Mouse (Mus musculus): ENCODE measurements around the gene Tm9sf4. TPM values are rescaled to one million over a fixed set of nuclear protein-coding genes. Genes with fewer than 3 reads are reported as not detected.

The Tm9sf4 gene
- polyA plus RNA-seq, 1 experiment from 2014 or later, result 65.4 TPM

- 70% methylated on average over 9 of the region's 9 CpGs for WGBS
- Histone ChIP-seq H3K4me3 (ENCODE audit: low read length) (no peak overlapping the region), H3K4me2 (ENCODE audit: low read depth, low read length) (no peak overlapping the region), H3K9ac (ENCODE audit: low read length) (no peak overlapping the region), H3K4me1 (ENCODE audit: control insufficient read depth, insufficient read depth, low read length) (peaks cover 8% of the 10 kb centered on the region), H3K9me3 (replicated peaks; ENCODE audit: control insufficient read depth, low read length) (no peaks in the 10 kb centered on the region; the same call in 1 of the 2 replicates), H3K36me3 (ENCODE audit: control insufficient read depth, insufficient read depth) (0 out of 2 replicates have a peak, but pooled peaks cover 2% of the 10 kb centered on the region), H3K27ac (ENCODE audit: low read length) (no peak overlapping the region), H3K27me3 (ENCODE audit: control insufficient read depth, insufficient read depth, low read length) (no peaks in the 10 kb centered on the region)
- ATAC-seq (replicated peaks; ENCODE audit: extremely low read depth, insufficient read depth, low FRiP score), result no peak
Measured at GRCm38 (mm10) chr2:153170490-153171224, 9.6 kb downstream of the Tm9sf4 start.

GRCm38 (mm10) chr2:153171966-153172365 is 10.9 kb downstream of the Tm9sf4 start:
- Histone ChIP-seq H3K9ac (ENCODE audit: low read length) (no peak overlapping the region), H3K4me3 (ENCODE audit: low read length) (no peak overlapping the region), H3K9me3 (replicated peaks; ENCODE audit: control insufficient read depth, low read length) (no peaks in the 10 kb centered on the region; the same call in 1 of the 2 replicates), H3K27me3 (ENCODE audit: control insufficient read depth, insufficient read depth, low read length) (no peaks in the 10 kb centered on the region), H3K4me2 (ENCODE audit: low read depth, low read length) (no peak overlapping the region), H3K4me1 (ENCODE audit: control insufficient read depth, insufficient read depth, low read length) (peaks cover 12% of the 10 kb centered on the region), H3K27ac (ENCODE audit: low read length) (no peak overlapping the region), H3K36me3 (ENCODE audit: control insufficient read depth, insufficient read depth) (no peaks in the 10 kb centered on the region)
- no peak for ATAC-seq (replicated peaks; ENCODE audit: extremely low read depth, insufficient read depth, low FRiP score)
- WGBS, result 91% methylated on average over 5 of the region's 5 CpGs

GRCm38 (mm10) chr2:153175995-153176570 is 15.0 kb downstream of the Tm9sf4 start:
- Histone ChIP-seq H3K4me2 (ENCODE audit: low read depth, low read length) (no peak overlapping the region), H3K4me3 (ENCODE audit: low read length) (no peak overlapping the region), H3K27me3 (ENCODE audit: control insufficient read depth, insufficient read depth, low read length) (no peaks in the 10 kb centered on the region), H3K9me3 (replicated peaks; ENCODE audit: control insufficient read depth, low read length) (no peaks in the 10 kb centered on the region; the same call in 1 of the 2 replicates), H3K9ac (ENCODE audit: low read length) (no peak overlapping the region), H3K27ac (ENCODE audit: low read length) (no peak overlapping the region), H3K4me1 (ENCODE audit: control insufficient read depth, insufficient read depth, low read length) (peaks cover 4% of the 10 kb centered on the region; the same call in 1 of the 2 replicates), H3K36me3 (ENCODE audit: control insufficient read depth, insufficient read depth) (peaks cover 10% of the 10 kb centered on the region; the same call in 1 of the 2 replicates)
- no peak for ATAC-seq (replicated peaks; ENCODE audit: extremely low read depth, insufficient read depth, low FRiP score)
- WGBS, result 63% methylated on average over 8 of the region's 8 CpGs

- ATAC-seq (replicated peaks; ENCODE audit: extremely low read depth, insufficient read depth, low FRiP score), result no peak
- Histone ChIP-seq H3K36me3 (ENCODE audit: control insufficient read depth, insufficient read depth) (peaks cover 14% of the 10 kb centered on the region), H3K27ac (ENCODE audit: low read length) (no peak overlapping the region), H3K4me2 (ENCODE audit: low read depth, low read length) (no peak overlapping the region), H3K4me1 (ENCODE audit: control insufficient read depth, insufficient read depth, low read length) (peaks cover 4% of the 10 kb centered on the region; the same call in 1 of the 2 replicates), H3K27me3 (ENCODE audit: control insufficient read depth, insufficient read depth, low read length) (no peaks in the 10 kb centered on the region), H3K9ac (ENCODE audit: low read length) (no peak overlapping the region), H3K9me3 (replicated peaks; ENCODE audit: control insufficient read depth, low read length) (no peaks in the 10 kb centered on the region; the same call in 1 of the 2 replicates), H3K4me3 (ENCODE audit: low read length) (no peak overlapping the region)
- 91% methylated on average over 3 of the region's 3 CpGs for WGBS
Measured at GRCm38 (mm10) chr2:153177188-153177587, 16.1 kb downstream of the Tm9sf4 start.

- no peak overlapping the region for H3K4me2 ChIP-seq (ENCODE audit: low read depth, low read length)
- H3K27me3 ChIP-seq (ENCODE audit: control insufficient read depth, insufficient read depth, low read length), result no peaks in the 10 kb centered on the region
- peaks cover 23% of the 10 kb centered on the region for H3K36me3 ChIP-seq (ENCODE audit: control insufficient read depth, insufficient read depth)
- ATAC-seq (replicated peaks; ENCODE audit: extremely low read depth, insufficient read depth, low FRiP score), result no peak
- no peaks in the 10 kb centered on the region; the same call in 1 of the 2 replicates for H3K9me3 ChIP-seq (replicated peaks; ENCODE audit: control insufficient read depth, low read length)
- 77% methylated on average over 10 of the region's 10 CpGs for WGBS
- H3K27ac ChIP-seq (ENCODE audit: low read length), result no peak overlapping the region
- no peak overlapping the region for H3K9ac ChIP-seq (ENCODE audit: low read length)
- peaks cover 4% of the 10 kb centered on the region; the same call in 1 of the 2 replicates for H3K4me1 ChIP-seq (ENCODE audit: control insufficient read depth, insufficient read depth, low read length)
- no peak overlapping the region for H3K4me3 ChIP-seq (ENCODE audit: low read length)
Measured at GRCm38 (mm10) chr2:153179126-153179860, 18.2 kb downstream of the Tm9sf4 start.

- Histone ChIP-seq H3K9me3 (replicated peaks; ENCODE audit: control insufficient read depth, low read length) (no peaks in the 10 kb centered on the region), H3K36me3 (ENCODE audit: control insufficient read depth, insufficient read depth) (peaks cover 24% of the 10 kb centered on the region), H3K4me3 (ENCODE audit: low read length) (no peak overlapping the region), H3K9ac (ENCODE audit: low read length) (no peak overlapping the region), H3K4me2 (ENCODE audit: low read depth, low read length) (no peak overlapping the region), H3K4me1 (ENCODE audit: control insufficient read depth, insufficient read depth, low read length) (peaks cover 4% of the 10 kb centered on the region; the same call in 1 of the 2 replicates), H3K27ac (ENCODE audit: low read length) (no peak overlapping the region), H3K27me3 (ENCODE audit: control insufficient read depth, insufficient read depth, low read length) (no peaks in the 10 kb centered on the region)
- 74% methylated on average over 3 of the region's 3 CpGs for WGBS
- no peak for ATAC-seq (replicated peaks; ENCODE audit: extremely low read depth, insufficient read depth, low FRiP score)
Measured at GRCm38 (mm10) chr2:153179961-153180360, 18.9 kb downstream of the Tm9sf4 start.

GRCm38 (mm10) chr2:153186176-153186591 is 25.1 kb downstream of the Tm9sf4 start:
- H3K36me3 ChIP-seq (ENCODE audit: control insufficient read depth, insufficient read depth), result peaks cover 46% of the 10 kb centered on the region
- WGBS, result 33% methylated on average over 2 of the region's 2 CpGs
- no peak overlapping the region for H3K4me2 ChIP-seq (ENCODE audit: low read depth, low read length)
- H3K9ac ChIP-seq (ENCODE audit: low read length), result no peak overlapping the region
- H3K27me3 ChIP-seq (ENCODE audit: control insufficient read depth, insufficient read depth, low read length), result no peaks in the 10 kb centered on the region
- H3K27ac ChIP-seq (ENCODE audit: low read length), result peak overlapping the region; percentile 24; the same call in 1 of the 2 replicates
- peaks cover 12% of the 10 kb centered on the region for H3K4me1 ChIP-seq (ENCODE audit: control insufficient read depth, insufficient read depth, low read length)
- ATAC-seq (replicated peaks; ENCODE audit: extremely low read depth, insufficient read depth, low FRiP score), result peak; percentile 70
- H3K9me3 ChIP-seq (replicated peaks; ENCODE audit: control insufficient read depth, low read length), result no peaks in the 10 kb centered on the region
- H3K4me3 ChIP-seq (ENCODE audit: low read length), result no peak overlapping the region

GRCm38 (mm10) chr2:153187848-153188247 is 26.7 kb downstream of the Tm9sf4 start:
- Histone ChIP-seq H3K27ac (ENCODE audit: low read length) (no peak overlapping the region), H3K9ac (ENCODE audit: low read length) (no peak overlapping the region), H3K27me3 (ENCODE audit: control insufficient read depth, insufficient read depth, low read length) (no peaks in the 10 kb centered on the region), H3K4me2 (ENCODE audit: low read depth, low read length) (no peak overlapping the region), H3K9me3 (replicated peaks; ENCODE audit: control insufficient read depth, low read length) (no peaks in the 10 kb centered on the region), H3K36me3 (ENCODE audit: control insufficient read depth, insufficient read depth) (peaks cover 54% of the 10 kb centered on the region), H3K4me1 (ENCODE audit: control insufficient read depth, insufficient read depth, low read length) (peaks cover 12% of the 10 kb centered on the region), H3K4me3 (ENCODE audit: low read length) (no peak overlapping the region)
- WGBS, result 65% methylated on average over 2 of the region's 2 CpGs
- no peak for ATAC-seq (replicated peaks; ENCODE audit: extremely low read depth, insufficient read depth, low FRiP score)
